Mouse (Mus musculus) cerebellum, adult 2 months (tissue): ENCODE measurements around the gene Rpl6.

Experiments
- CTCF ChIP-seq: fragments of 200-500 bp; IDR thresholded peaks from 2 replicates; pipeline ENCODE4 v1.5.1; 2011; ENCODE audit warnings: low read depth, mild to moderate bottlenecking, control low read depth, low read length, moderate library complexity, borderline replicate concordance; ENCODE audit not compliant: insufficient read depth
- POLR2A ChIP-seq: fragments of 200-500 bp; IDR thresholded peaks from 2 replicates; pipeline ENCODE4 v1.6.1; 2011; ENCODE audit warnings: low read length, control low read depth, borderline replicate concordance; ENCODE audit not compliant: insufficient read depth

DNA sequence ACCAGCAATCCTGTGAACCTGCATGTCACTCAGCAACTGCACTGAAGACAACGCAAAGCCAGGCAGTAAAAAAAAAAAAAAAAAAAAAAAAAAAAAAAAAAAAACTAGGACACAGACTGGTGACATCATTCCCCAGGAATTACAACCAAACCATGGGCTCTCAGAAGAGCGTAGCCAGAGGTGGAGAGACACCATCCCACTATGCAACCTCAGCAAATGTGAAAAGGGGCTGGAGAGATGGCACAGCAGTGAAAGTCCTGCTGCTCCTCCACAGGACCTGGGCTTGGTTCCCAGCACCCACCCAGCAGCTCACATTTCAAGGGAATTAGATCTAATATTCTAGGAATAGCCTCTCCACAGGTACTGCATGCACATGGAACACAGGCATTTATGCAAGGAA is 47.3 kb upstream of the Rpl6 start:
- TF ChIP-seq POLR2A (no peak), CTCF (no peak)
